Mouse (Mus musculus): ENCODE results near the gene Fahd2a. TPM values are rescaled to one million over a fixed set of nuclear protein-coding genes. Genes with fewer than 3 reads are reported as not detected.

Fahd2a gene
- total RNA-seq (2012; rRNA removed) (7.2 and 8.2 TPM in 2 replicates), polyA plus RNA-seq (2012; ENCODE audit: insufficient read depth in 1 of 2, insufficient read length in 2 of 2, low read depth in 1 of 2, low replicate concordance in 2 of 2, missing spikeins in 1 of 2) (1 to 10 TPM in 1 of 2 experiments, not detected in 1; 6.8 TPM)

GRCm38 (mm10) chr2:127444055-127444789 lies at the start of gene Fahd2a:
TSS of gene Fahd2a (minus strand) at chr2:127444565.
- Histone ChIP-seq H3K27ac (ENCODE audit: control insufficient read depth, low read depth, low read length) (peak within 1 kb of the TSS; percentile 26; the same call in 1 of the 2 replicates), H3K4me1 (ENCODE audit: control insufficient read depth in 1 of 2, insufficient read depth in 2 of 2, low read length in 2 of 2) (peaks cover 4 to 30% of the 10 kb centered on the region in 2 experiments)
- TF ChIP-seq MYC (IDR thresholded peaks at IDR 0.05; ENCODE audit: low read depth, low read length), result peak; percentile 72; the same call in 1 of the 2 replicates
- TF ChIP-seq ETS1 (IDR thresholded peaks at IDR 0.05; ENCODE audit: low read depth, low read length), result peak; percentile 26; the same call in 1 of the 2 replicates
- TF ChIP-seq MAX (IDR thresholded peaks at IDR 0.05; ENCODE audit: low read length), result 0 out of 2 replicates have a peak, but pooled peaks have one; percentile 7
- TF ChIP-seq SIN3A (IDR thresholded peaks at IDR 0.05; ENCODE audit: low read length), result peak; percentile 96
- TF ChIP-seq POLR2AphosphoS2 (IDR thresholded peaks at IDR 0.05; ENCODE audit: low read length), result peak; percentile 57; the same call in 1 of the 2 replicates
- peak; percentile 61 for TF ChIP-seq NELFE (IDR thresholded peaks at IDR 0.05; ENCODE audit: low read depth, low read length)
- no peak for TF ChIP-seq MEF2A (IDR thresholded peaks at IDR 0.05; ENCODE audit: extremely low read depth, insufficient replicate concordance, low read depth, low read length, poor library complexity, severe bottlenecking)
- TF ChIP-seq MXI1 (IDR thresholded peaks at IDR 0.05; ENCODE audit: low read depth, low read length), result peak; percentile 84
- no peak for TF ChIP-seq UBTF (IDR thresholded peaks at IDR 0.05; ENCODE audit: borderline replicate concordance, insufficient read depth, low read depth, low read length)
- TF ChIP-seq POLR2A (IDR thresholded peaks at IDR 0.05; ENCODE audit: control insufficient read depth in 1 of 2, insufficient read depth in 1 of 2, low read depth in 1 of 2, low read length in 2 of 2, poor library complexity in 1 of 2), result peak in 1 of 2 experiments; percentile 77; a peak in 2 of 4 replicates
- no peak for TF ChIP-seq BHLHE40 (IDR thresholded peaks at IDR 0.05; ENCODE audit: borderline replicate concordance, low read depth, low read length)
- TF ChIP-seq HCFC1 (IDR thresholded peaks at IDR 0.05; ENCODE audit: low read depth, low read length), result peak; percentile 91
- peak; percentile 73; the same call in 1 of the 2 replicates for TF ChIP-seq TBP (IDR thresholded peaks at IDR 0.05; ENCODE audit: low read depth, low read length)
- no peak for TF ChIP-seq EP300 (IDR thresholded peaks at IDR 0.05; ENCODE audit: low read depth in 1 of 2, low read length in 2 of 2)
- TF ChIP-seq ELF1 (IDR thresholded peaks at IDR 0.05; ENCODE audit: low read depth, low read length), result peak; percentile 99
- 0 out of 2 replicates have a peak, but pooled peaks have one; percentile 9 for TF ChIP-seq ZC3H11A (IDR thresholded peaks at IDR 0.05; ENCODE audit: low read depth, low read length)
- TF ChIP-seq E2F4 (IDR thresholded peaks at IDR 0.05; ENCODE audit: borderline replicate concordance, low read depth, low read length), result no peak
- TF ChIP-seq USF1 (IDR thresholded peaks at IDR 0.05; ENCODE audit: low read depth, low read length), result peak; percentile 47
- TF ChIP-seq KAT2A (conservative IDR thresholded peaks at IDR 0.05; ENCODE audit: low read depth, low read length), result peak; percentile 64
- TF ChIP-seq RAD21 (IDR thresholded peaks at IDR 0.05; ENCODE audit: low read depth, low read length), result no peak
- TF ChIP-seq TCF12 (IDR thresholded peaks at IDR 0.05; ENCODE audit: low read depth, low read length), result peak; percentile 52

More at GRCm38 (mm10) chr2:127444055-127444789, at the start of gene Fahd2a:
- peak within 1 kb of the TSS; percentile 85 to 97 for H3K4me3 ChIP-seq (ENCODE audit: control insufficient read depth in 1 of 2, insufficient read depth in 1 of 2, low read depth in 2 of 2, low read length in 2 of 2)
- H3K9ac ChIP-seq (ENCODE audit: control insufficient read depth, low read depth, low read length, poor library complexity, severe bottlenecking), result peak within 1 kb of the TSS; percentile 75
- DNase-seq (ENCODE audit: low read depth, low spot score), result peak; percentile 96
- peaks cover 5% of the 10 kb centered on the region for H3K79me2 ChIP-seq (ENCODE audit: control insufficient read depth, insufficient read depth, low read length, poor library complexity)
- H3K27me3 ChIP-seq (ENCODE audit: control insufficient read depth in 1 of 2, insufficient read depth in 2 of 2, low read length in 2 of 2), result no peaks in the 10 kb centered on the region
- peaks cover 0 to 6% of the 10 kb centered on the region in 2 experiments; a peak in 3 of 4 replicates for H3K36me3 ChIP-seq (ENCODE audit: control insufficient read depth in 1 of 2, insufficient read depth in 2 of 2, low read length in 2 of 2)
- no peaks in the 10 kb centered on the region for H3K9me3 ChIP-seq (replicated peaks; ENCODE audit: insufficient read depth, low read length)

Data from MEL (cell line).